Mouse (Mus musculus): ENCODE measurements at regions not wholly inside any gene's neighbourhood (a gene's known extent, or its start where the extent isn't known, plus 50 kb on each side); places are given as distances from the start of the nearest gene placed in this dataset.

DNA sequence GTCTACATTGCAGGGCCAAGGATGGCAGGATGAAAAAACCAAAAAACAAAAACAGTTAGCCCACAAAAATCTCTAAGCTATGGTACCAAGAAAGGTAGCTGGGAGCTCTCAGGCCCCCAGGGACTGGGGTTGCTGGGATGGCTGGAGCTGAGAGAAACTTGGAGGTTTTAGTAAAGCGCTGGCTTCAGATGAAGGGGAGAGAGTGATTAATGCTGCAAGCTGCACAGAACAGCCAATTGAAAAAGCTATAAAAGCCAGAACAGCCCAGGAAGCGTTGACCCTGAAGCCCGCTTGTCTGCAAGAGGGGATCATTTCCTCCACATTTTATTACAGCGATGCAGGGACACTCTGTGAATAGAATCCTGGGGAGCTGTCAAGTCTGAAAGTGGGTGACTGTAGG, 157.0 kb downstream of the 4930564D02Rik start:
- DNase-seq (ENCODE audit: low read depth, low spot score), result no peak

DNA sequence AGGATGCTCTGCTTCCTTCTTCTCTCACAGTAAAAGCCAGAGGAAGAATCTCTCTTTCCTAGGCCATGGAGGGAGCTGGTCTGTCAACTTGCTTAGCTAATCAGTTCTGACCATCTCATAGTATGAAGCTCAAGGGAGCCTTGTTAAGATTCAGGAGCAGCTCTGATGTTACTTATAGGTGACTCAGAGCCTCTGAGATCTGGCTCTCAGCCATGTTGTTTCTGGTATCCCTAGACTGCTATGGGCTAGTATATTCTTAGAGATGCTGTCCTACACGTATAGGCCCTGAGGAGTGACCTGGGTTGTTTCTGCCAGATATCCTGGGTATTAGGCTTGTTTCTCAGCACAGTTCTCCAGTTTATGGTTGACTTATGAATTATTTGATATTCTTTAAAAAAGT, 160.9 kb downstream of the 4930564D02Rik start:
- no peak for DNase-seq (ENCODE audit: low read depth, low spot score)

DNA sequence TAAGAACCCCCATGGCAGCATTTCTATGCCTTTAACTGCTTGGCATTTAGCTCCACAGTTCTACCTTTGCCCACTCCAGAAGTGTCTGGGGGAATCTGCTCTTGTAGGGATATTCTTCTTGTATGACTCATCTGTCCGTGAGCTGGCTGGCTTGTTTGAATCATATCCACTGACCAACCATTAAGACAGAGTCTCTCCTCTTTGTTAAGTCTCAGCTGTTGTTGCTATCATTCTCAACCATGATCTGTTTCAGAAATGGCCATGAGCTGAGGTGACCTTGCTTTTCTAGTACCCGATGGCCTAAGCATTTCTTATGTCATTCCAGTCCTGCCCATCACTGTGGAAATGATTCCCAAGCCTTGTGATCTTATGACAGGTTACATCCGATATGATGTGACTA, 161.8 kb downstream of the 4930564D02Rik start:
- DNase-seq (ENCODE audit: low read depth, low spot score), result no peak

- DNase-seq (ENCODE audit: low read depth, low spot score), result no peak
Measured at GRCm38 (mm10) chr3:105241048-105241447, 174.4 kb downstream of the 4930564D02Rik start.

- DNase-seq (ENCODE audit: low read depth, low spot score), result no peak
Measured at GRCm38 (mm10) chr3:105257096-105257495, 190.5 kb downstream of the 4930564D02Rik start.

DNA sequence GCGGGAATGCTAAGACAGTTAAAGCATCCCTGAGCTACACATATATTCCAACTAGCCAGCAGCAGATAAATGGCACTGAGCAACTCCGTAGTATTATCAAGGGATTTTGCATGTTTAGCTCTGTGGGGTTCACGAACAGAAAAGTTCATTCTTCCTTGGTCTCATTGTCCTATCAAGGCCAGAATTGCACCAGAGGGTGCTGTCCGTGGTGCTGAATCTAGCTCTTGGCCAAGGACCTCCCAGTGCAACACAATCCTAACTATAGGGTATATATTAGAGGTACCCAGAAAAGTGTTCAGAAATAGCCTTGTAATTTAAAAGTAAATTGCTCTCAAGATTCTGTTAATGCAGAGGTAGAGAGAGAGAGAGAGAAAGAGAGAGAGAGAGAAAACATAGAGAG, 176.9 kb upstream of the Kcnd3 start:
- peak; percentile 72 for DNase-seq (ENCODE audit: low read depth, low spot score)

- DNase-seq (ENCODE audit: low read depth, low spot score), result no peak
Measured at GRCm38 (mm10) chr3:105280971-105281370, 171.2 kb upstream of the Kcnd3 start.

DNA sequence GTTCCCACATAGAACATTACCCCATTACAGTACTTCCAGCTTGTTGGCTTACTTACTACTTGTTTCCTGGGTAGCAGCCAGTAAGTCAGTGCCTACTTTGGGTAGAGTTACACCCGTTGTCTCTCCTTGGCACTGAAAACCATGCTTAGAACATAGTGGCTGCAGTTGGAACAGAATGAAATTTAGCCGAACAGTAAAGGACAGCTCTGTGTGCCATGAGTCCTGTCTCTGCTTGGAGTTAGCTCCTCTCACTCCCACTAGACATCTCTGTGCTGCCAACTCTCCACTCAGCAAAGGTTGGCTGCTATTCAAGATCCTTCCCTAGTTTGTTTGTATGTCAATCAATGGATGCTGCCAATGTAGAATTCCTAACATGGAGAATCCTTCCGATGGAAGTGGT, 170.4 kb upstream of the Kcnd3 start:
- DNase-seq (ENCODE audit: low read depth, low spot score), result no peak

GRCm38 (mm10) chr3:105298273-105298672, 153.9 kb upstream of the Kcnd3 start:
- DNase-seq (ENCODE audit: low read depth, low spot score), result no peak

DNA sequence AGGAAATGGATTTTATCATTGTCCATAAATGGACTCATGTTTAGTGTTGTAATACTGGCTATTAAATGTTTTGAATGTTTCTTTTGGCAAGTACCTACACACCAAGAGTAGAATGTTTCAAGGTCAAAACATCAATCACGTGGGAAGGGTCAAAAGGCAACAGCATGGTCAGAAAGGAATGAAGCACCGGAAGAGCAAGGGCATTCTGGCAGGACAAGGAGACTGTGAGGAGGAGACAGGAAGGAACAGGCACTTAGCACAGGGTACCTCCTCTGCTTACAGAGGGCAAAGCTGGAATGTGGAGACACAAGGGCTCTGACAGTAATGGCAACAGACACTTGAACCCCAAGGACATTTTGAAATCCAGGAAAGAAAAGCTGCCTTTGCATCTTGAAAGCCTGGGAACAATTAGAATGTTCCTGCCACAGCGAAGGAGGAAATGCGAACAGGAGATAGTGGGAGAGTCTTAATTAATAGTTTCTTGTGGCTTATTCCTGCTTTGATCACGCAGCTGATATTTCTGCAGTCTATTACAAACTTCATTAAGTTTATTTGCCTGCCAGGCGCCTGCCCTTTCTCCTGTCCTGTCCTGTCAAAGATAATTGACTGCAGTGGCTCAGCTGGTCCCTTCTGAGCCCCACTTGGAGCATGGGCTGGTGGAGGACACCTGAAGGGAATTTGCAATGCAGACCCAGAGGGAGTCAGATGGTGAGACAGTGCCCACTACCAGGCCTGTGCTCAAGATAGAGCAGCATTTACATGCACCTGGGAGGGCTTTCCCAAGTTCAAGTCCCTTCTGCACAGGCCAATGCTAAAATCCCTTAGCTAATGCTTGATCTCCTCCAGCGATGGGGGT, 151.2 kb upstream of the Kcnd3 start:
- peak; percentile 15 for DNase-seq (ENCODE audit: low read depth, low spot score)

- peak; percentile 42 for DNase-seq (ENCODE audit: low read depth, low spot score)
Measured at GRCm38 (mm10) chr3:105307676-105308075, 144.5 kb upstream of the Kcnd3 start.

DNA sequence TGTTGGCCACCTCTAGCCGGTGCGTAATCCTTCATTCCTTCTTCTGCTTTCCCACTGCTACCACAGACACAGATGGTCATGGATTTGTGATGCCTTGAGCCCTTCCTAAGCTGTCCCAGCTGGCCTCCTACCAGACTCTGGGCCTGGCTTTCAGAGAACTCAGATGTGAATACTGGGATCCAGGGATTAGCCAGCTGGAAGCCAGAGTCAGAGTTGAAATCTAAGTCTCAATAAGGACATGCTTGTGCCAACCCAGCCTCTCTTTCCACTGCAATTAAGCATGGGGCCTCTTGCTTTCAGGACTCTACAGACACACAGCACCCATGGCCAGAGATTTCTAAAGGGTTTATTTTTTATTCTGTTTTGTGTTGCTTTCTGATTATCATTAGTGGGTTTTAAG, 143.1 kb upstream of the Kcnd3 start:
- DNase-seq (ENCODE audit: low read depth, low spot score), result no peak

DNA sequence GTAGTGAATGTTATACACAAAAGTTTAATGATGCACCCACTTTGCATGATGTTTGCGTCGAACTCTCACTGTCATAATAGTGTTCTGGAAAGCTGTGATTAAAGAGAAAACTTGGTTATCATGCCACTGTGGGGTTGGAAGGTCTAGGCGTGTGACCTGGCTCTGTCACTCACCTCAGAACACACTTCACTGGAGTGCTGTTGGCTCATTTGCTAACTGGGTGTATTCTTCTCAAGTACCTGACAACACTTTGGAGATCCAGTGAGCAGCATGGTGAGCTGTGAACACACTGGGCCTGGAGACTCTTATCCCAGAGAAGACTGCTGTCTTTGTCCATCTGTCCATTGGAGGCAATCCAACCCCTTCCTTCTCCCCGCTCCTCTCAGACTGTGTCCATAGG, 98.9 kb upstream of the Kcnd3 start:
- DNase-seq (ENCODE audit: low read depth, low spot score), result no peak

- DNase-seq (ENCODE audit: low read depth, low spot score), result no peak
Measured at GRCm38 (mm10) chr3:105354123-105354931, 97.8 kb upstream of the Kcnd3 start.

- no peak for DNase-seq (ENCODE audit: low read depth, low spot score)
Measured at GRCm38 (mm10) chr3:105357511-105357910, 94.6 kb upstream of the Kcnd3 start.

GRCm38 (mm10) chr3:105359636-105360035, 92.5 kb upstream of the Kcnd3 start:
- DNase-seq (ENCODE audit: low read depth, low spot score), result no peak

DNA sequence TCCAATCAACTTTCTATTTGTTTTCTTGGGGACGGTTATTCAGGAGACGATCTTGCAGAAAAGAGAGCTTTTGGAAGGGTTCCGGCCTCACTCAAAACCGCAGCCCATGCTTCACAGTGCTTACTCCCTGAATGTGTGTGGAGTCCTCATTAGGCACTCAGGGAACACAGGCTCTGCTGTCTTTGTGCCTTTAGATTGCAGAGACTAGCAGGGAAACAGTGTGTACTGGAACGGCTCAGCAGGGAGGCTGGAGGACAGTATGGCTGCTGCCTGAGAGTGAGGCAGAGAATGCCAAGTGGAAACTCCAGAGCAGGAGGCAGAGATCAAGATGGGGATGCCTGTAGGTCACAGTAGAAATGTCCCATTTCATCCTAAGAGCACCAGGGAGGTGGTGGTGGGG, 87.4 kb upstream of the Kcnd3 start:
- DNase-seq (ENCODE audit: low read depth, low spot score), result peak; percentile 7

GRCm38 (mm10) chr3:105366806-105367205, 85.3 kb upstream of the Kcnd3 start:
- no peak for DNase-seq (ENCODE audit: low read depth, low spot score)

DNA sequence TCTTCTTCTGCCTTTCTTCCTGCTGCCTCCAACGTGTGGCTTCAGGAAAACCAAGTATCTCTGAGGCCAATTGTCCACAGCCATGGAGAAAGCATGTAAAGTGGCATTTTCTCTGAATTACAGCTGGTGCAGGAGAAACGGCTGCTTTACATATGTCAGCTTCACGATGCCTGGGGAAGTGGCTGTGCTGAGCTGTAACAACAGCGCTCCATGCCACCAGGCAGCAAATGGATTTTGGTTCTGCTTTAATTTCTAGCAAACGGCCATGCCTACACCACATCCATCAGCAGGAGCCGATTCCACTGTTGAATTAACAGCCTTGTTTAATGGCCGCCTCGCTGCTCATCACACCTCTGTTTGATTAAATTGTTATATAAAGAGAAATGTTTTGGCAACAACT, 84.2 kb upstream of the Kcnd3 start:
- DNase-seq (ENCODE audit: low read depth, low spot score), result no peak

- no peak for DNase-seq (ENCODE audit: low read depth, low spot score)
Measured at GRCm38 (mm10) chr3:105372371-105372828, 79.7 kb upstream of the Kcnd3 start.

- DNase-seq (ENCODE audit: low read depth, low spot score), result no peak
Measured at GRCm38 (mm10) chr3:105374306-105374705, 77.8 kb upstream of the Kcnd3 start.

DNA sequence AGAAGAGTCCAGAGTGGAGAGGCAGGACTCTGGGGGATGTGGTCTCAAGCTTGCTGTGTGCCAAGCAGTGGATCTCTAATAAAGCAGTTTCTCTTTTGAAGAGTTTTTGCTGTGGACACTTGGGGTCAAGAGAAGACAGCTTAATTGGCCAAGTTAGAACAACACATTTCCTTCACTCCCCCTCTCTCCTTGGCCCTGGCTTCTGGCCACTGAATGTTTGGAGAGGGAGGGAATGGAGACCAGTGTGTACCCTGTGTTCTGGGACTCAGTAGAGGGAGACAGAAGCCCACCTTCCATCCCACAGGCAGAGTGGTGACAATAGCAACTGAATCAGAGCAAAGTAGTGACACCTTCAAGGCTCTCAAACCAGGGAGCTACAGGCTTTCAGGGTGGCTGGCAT, 77.3 kb upstream of the Kcnd3 start:
- DNase-seq (ENCODE audit: low read depth, low spot score), result no peak

DNA sequence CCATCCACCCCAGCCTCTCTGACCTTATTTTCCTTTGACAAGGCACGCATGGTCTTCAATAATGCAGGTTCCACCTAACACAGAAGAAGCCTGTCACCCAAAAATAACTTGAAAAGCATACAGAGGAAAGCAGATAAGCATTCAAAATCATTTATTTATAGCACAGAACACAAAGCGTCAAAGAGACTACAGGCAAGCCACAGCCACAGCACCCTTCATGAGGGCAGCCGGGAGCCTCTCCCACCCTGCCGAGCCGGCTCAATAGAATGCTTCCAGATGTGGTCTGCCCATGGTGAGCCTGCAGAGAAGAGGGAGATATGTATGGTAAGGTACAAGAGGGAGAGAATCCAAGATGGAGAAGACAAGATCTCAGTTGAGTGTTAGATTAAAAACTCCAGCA, 76.7 kb upstream of the Kcnd3 start:
- DNase-seq (ENCODE audit: low read depth, low spot score), result no peak

Data from ZHBTc4 (cell line).